Mouse (Mus musculus) cerebral cortex, adult 2 months (tissue): ENCODE data around the gene Otud3.

Source experiments
- WGBS: fragments of 180-500 bp; shearing (Covaris S2); methylation state at CpG from one replicate; pipeline ENCODE4 v1.1.7; 2018; 5-methylcytosine and 5-hydroxymethylcytosine counted together

Otud3 gene

DNA sequence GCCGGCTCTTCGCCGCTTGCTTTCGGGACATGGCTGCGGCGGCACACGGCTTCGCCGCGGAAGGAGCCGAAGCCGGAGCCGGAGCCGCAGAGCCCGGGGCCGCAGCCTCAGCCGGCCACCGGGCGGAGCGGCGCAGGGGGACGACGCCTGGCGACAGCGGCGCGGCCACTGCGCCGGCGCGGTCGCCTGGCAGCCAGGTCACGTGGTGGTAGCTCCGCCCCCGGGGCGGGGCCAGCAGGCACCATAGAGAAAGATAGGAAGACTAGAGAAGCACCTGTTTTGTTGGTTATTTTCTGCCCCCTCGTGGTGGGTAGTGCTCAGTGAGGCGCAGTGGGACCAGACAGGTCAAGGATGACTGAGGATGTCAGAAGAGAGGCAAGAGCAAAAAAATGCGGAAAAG lies at the start of gene Otud3:
Otud3 (minus strand) TSS at position 149 of the 400 bp plus-strand sequence.
- 1% methylated on average over 39 of the region's 39 CpGs for WGBS

- 92% methylated on average over 5 of the region's 5 CpGs for WGBS
Measured at GRCm38 (mm10) chr4:138962719-138963118, 49.0 kb upstream of the Otud3 start.

DNA sequence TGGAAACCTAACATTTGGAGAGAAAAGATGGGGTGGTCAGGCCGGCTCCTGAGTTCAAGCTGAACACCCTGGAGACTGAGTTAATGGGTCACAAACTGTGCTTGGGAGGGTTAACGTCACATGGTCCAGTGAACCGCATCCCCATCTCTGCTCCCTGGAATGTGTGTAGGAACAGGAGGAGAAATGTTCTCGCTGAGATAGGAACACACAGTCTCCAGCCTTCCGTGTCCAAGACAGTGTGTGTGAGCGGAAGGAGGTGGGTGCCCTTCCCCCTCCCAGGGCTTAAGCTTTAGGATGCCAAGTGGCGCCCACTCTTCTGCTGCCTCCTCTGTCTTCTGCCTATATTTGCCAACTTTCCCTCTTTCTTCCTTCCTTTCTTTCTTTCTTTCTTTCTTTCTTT lies 46.2 kb upstream of the Otud3 start:
- WGBS = 53% methylated on average over 7 of the region's 7 CpGs

- WGBS = 41% methylated on average over 15 of the region's 15 CpGs
Measured at GRCm38 (mm10) chr4:138959120-138959519, 45.4 kb upstream of the Otud3 start.

- WGBS = 75% methylated on average over 9 of the region's 9 CpGs
Measured at GRCm38 (mm10) chr4:138958612-138959011, 44.9 kb upstream of the Otud3 start.

DNA sequence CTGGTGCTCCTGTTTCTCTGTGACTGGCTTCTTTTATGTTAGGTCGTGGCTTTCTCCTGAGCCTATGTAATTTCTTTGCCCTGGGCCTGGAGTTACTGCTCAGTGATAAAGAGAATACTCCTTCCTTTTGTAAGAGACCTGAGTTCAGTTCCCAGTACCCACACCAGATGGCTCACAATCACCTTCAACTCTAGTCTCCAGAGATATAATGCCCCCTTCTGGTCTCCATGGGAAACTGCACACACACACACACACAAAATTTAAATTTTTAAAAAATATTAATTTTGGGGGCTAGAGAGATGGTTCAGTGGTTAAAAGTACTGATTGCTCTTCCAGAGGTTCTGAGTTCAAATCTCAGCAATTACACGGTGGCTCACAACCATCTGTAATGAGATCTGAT lies 34.5 kb upstream of the Otud3 start:
- WGBS = 82% methylated on average over 2 of the region's 2 CpGs

DNA sequence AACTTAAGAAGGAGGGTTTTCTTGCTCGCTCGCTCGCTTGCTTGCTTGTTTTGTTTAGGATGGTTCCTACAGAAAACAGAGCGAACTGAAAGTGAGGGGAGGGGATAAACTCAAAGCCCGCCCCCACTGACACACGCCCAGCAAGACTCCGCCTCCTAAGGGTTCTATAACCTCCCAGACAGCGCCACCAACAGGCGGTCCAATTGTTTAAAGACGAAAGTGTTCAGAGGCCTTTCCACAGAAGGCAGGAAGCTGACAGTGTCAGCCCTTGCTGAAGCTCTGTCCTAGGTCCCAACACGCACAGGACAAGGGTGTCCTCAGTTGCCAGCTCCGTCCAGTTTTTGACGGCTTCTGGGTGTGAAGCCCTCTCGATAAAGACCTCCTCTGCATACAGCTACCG lies 30.0 kb upstream of the Otud3 start:
- WGBS = 33% methylated on average over 15 of the region's 15 CpGs

- WGBS = 49% methylated on average over 6 of the region's 6 CpGs
Measured at GRCm38 (mm10) chr4:138941966-138942365, 28.2 kb upstream of the Otud3 start.

DNA sequence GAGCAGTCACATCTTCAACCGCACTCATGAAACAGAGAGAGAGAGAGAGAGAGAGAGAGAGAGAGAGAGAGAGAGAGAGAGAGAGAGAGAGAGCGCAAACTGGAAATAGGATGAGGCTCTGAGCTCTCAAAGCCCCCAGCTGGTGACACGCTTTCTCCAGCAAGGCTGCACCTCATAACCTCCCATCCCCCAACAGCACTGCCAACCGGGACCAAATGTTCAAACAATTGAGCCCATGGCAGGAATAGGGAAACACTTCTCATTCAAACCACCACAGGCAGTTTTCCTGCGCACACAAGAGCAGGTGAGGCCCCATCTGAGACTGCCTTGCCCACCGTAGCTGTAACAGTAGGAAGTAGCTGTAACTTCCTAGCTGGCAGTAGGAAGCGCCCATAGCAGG lies 27.7 kb upstream of the Otud3 start:
- 69% methylated on average over 7 of the region's 7 CpGs for WGBS

GRCm38 (mm10) chr4:138939481-138939880 lies 25.7 kb upstream of the Otud3 start:
- 64% methylated on average over 4 of the region's 4 CpGs for WGBS

- 66% methylated on average over 10 of the region's 10 CpGs for WGBS
Measured at GRCm38 (mm10) chr4:138938495-138939269, 24.9 kb upstream of the Otud3 start.

DNA sequence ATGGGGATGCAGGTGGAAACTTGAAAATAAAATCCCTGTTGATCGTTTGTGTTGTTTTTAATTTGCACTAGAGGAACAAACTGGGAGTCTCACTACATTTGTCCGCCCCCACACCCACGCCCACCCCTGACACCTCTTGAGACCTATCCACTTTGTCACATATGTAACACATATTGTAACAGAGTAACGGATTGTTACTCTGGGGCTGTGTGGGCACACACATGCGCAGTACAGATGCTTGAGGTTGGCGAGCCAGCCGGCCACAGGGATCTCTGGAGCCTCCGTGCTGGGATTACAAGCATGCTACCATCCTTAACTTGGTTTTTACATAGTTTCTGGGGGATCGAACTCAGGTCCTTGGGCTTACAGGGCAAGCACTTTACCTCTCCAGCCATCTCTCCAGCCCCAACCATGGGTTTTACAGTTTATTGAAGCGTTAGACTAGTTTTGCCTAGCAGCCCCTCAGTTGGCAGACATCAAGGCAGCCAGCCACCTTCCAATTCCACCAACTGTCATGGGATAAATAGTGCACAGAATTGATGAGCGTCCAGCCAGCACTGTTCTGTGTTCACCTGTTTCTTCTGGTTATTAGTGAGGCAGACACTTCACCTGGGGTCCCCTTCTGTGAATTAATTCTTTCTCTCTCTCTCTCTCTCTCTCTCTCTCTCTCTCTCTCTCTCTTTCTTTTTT lies 20.9 kb upstream of the Otud3 start:
- WGBS = 80% methylated on average over 11 of the region's 11 CpGs

DNA sequence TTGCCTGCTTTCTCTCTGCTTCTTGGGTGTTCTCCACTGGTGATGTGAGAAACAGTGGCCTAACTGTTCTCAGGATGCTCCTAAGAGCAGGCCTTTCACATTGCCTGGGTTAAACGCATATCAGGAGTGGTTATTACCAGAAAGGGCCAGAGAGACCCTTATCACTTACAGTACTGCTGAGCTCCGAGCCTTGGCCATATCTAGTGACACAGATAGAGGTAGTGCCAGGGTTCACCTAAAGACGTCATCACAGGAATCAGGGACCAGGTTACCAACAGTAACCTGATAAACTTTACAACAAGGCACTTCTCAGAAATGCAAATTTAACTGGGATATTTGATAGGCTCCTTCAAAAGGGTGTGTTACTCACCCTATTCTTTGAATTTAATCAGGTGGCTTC lies 20.1 kb upstream of the Otud3 start:
- WGBS = 87% methylated on average over 3 of the region's 3 CpGs

DNA sequence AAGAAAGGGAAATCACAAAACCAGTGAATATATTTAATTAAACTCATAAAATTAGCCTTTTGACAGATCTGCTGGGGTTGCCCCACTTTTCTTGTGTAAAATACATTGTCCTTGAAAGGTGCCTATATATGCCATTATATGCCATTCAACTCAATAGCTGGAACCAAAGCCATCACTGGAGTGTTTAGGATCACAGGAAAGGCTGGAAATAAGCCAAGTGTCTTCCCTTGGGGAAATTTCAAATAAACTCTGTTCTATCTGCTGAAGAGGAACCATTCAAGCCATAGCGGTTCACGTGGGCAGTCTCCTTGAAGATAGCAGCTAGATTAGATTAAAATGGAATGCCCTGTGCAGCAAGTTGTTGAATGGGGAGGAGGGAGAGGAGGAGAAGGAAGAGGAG lies 11.8 kb upstream of the Otud3 start:
- WGBS = 74% methylated on average over 2 of the region's 2 CpGs

DNA sequence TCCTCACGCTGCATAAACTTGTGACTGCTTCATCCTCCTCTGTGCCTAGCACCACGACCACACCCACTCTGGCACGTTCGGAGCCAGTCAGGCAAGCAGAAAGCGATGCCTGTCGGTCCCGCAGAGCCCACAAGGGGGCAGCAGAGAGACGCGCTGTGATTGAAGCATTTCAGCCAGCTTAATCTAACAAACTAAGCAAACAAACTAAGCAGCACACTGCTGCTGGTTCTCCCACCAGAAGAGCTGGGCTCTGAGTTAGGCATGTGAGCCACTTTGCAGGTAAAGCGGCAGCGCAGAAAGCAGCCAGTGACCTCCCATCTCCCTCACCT lies 8.3 kb upstream of the Otud3 start:
- WGBS = under 1% methylated on average over 11 of the region's 11 CpGs

DNA sequence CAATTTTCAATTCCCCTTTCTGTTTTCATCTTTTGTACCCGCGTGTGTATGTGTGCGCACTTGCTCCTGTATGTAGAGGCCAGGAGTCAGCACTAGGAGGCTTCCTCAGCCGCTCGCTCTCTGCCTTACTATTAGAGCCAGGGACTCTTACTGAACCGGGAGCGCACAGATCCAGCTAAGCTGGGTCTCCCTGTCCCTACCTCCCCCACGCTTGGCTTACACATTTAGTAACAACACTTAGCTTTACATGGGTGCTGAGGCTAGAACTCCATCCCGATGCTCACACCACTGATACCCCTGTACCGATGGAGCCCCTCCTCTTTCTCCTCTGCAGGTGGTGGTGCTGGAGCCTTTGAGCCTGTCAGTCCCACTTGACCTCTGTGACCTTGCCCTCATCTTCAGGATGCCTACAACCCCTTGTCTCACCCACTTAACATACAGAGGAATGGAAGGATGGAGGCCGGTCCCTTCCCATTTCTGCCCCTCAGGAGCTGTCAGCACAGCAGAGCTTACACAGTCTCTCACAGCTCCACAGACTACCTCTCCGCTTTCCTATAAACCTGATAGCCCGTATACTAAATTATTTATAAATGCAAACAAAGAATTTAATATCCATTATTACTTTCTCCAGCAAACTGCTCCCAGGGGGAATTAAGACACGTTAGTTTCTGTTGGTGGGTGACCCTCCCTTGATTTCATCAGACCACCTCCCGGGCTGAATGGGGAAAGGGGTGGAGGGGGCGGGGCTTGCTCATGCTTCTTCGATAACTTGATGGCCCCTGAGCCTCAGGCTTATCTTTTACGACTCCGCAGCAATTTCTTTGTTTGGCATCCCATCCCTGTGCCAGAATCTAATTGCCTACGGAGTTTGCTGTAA lies 7.7 kb upstream of the Otud3 start:
- 39% methylated on average over 20 of the region's 20 CpGs for WGBS

DNA sequence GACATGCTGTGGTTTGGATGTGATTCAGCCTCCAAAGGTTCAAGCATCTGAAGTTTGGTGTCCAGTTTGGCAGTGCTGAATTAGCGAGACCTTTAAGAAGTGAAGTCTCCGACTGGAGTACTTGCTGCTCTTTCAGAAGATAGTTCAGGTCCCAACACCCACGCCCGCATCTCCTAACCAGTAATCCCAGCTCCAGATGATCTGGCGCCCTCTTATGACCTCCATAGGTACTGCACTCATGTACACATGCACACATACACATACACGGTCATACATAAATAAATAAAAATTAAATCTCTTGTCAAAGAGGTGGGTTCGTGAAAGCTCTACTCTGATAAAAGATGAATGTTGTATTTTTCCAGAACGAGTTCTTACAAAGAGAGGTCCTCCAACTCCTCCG lies 3.5 kb upstream of the Otud3 start:
- 68% methylated on average over 9 of the region's 9 CpGs for WGBS

DNA sequence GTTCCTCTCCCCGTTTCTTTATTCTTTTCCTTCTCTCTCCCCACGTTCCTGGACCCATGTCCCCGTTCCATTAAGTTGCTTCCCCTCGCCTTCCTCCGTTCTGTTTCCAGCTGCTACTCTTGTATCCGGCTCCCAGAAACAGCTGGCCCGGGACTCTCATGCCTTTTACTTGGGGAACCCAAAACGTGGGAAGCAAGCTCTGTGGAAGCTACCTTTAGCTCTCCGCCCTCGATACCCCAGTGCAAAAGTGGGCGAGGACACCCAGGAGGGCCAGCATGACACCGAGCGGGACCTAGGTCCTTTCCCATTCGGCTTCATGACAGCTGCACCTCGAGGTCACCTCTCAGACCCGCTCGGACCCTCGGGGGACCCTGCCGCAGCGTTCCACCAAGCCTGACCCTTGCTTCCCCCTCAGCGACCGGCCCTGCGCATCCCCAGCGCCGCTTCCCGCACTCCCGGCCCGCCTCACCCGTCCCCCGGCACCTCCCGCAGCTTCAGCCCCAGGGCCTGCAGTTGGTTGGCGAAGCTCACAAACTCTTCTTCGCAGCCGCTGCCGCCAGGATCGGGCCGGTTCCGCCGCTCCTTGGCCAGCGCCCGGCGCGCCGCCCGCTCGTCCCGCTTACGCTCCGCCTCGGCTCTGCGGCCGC lies 481 bp downstream of the Otud3 start:
- 1% methylated on average over 52 of the region's 52 CpGs for WGBS

GRCm38 (mm10) chr4:138905624-138906337 lies 8.0 kb downstream of the Otud3 start:
- WGBS = 91% methylated on average over 18 of the region's 18 CpGs

GRCm38 (mm10) chr4:138899361-138899760 lies 14.4 kb downstream of the Otud3 start:
- 41% methylated on average over 7 of the region's 7 CpGs for WGBS

- 71% methylated on average over 11 of the region's 11 CpGs for WGBS
Measured at GRCm38 (mm10) chr4:138893789-138894188, 20.0 kb downstream of the Otud3 start.
